Mouse (Mus musculus) CH12F3 (cell line): ENCODE measurements around the gene Sgsm2.

Source experiments
- in situ Hi-C: fragments of 300-500 bp; cut with MboI; formaldehyde crosslinking; loops from 2 replicates; pipeline ENCODE4 v1.14.3; 2020; ENCODE audit warnings: low sequenced_read_pairs

Sgsm2 gene

GRCm38 (mm10) chr11:74896901-74897677, at the start of gene Sgsm2:
Gene Sgsm2, minus strand, starts transcription at chr11:74897060.
- in situ Hi-C loops: no loop called here

DNA sequence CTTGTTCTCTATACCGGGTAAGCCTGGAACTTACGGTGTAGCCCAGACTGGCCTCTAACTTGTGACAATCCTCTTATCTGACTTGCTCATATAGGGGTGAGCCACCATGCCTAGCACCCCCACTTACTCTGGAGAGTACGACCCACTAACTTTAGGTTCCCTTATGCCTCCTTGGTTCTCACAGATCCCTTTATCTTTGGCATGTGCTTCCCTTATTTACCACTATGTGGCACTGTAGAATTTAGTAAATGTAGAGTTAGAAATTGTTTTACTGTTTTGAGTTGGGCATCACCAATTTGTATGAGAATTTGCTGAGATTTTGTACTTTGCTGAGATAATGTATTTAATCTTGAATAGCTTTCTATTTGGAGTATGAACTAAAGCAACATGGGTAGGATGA, 49.5 kb upstream of the Sgsm2 start:
- in situ Hi-C loops: no loop called here

DNA sequence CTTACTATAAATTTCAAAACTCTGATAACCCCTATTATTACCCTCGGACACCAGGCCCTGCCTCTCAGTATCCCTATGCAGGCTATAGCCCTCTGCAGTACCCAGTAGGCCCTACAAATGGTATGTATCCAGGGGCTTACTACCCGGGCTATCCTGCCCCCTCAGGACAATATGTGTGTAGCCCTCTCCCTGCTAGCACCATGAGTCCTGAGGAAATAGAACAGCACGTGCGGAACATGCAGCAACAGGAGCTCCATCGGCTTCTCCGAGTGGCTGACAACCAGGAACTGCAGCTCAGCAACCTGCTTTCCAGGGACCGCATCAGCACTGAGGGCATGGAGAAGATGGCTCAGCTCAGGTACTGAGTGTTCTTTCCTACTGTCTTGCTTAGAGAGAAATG, 33.5 kb upstream of the Sgsm2 start:
- in situ Hi-C loops: no loop called here

DNA sequence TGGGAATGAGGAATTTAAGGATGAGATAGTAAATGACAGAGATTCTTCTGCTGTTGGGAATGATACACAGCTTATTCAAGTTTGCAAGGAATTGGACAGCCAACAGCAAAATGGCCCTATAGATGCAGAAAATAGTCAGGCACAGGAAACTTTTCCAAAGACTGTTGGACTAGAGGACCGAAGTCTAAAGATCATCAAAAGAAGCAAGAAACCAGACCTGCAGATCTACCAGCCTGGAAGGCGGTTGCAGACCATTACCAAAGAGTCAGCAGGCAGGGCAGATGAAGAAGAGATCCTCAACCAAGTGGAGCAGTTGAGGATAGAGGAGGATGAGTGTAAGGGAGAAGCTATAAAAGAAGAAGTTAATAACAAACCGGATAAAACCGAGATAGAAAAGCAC, 32.3 kb upstream of the Sgsm2 start:
- in situ Hi-C loops: no loop called here

GRCm38 (mm10) chr11:74927236-74927725, 30.4 kb upstream of the Sgsm2 start:
- in situ Hi-C loops: no loop called here

DNA sequence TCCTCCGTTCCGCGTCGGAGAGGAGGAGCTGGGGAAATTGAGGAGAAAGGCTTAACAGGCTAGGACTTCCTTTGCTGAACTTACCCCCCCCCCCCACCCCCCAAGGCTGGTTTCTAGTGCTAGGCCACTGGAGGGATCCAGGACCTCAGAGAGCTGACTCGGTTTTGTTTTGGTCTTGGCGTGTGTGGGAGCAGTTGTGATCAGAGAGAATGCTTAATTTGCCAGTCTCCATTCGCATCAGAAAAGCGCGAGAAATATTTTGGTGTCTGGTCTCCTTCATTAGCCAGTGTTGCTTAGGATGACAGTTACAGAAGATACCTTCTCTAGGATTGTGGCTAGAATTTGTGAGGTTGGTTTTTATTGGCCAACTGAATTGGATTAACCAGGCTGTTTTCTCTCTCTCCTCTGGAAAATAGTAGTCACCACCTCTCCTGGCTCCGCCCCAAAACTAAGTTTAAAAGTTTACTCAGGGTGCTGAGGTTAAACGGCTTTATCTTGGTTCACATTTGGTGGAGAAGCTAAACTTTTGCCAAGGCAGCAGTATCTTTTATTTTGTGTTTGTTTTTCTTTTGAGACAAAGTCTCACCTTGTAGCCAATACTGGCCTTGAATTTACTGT, 29.6 kb upstream of the Sgsm2 start:
- in situ Hi-C loops: no loop called here

GRCm38 (mm10) chr11:74925577-74926387, 28.9 kb upstream of the Sgsm2 start, which contains the start of the genes Smg6 and Srr:
Gene Smg6, plus strand, starts transcription at chr11:74925823.
Gene Srr, minus strand, starts transcription at chr11:74925948.
- in situ Hi-C loops: no loop called here

GRCm38 (mm10) chr11:74924149-74924548, 27.3 kb upstream of the Sgsm2 start:
- in situ Hi-C loops: no loop called here

- in situ Hi-C loops: no loop called here
Observed at GRCm38 (mm10) chr11:74919249-74919648, 22.4 kb upstream of the Sgsm2 start.

- in situ Hi-C loops: no loop called here
Observed at GRCm38 (mm10) chr11:74912492-74912891, 15.6 kb upstream of the Sgsm2 start.

DNA sequence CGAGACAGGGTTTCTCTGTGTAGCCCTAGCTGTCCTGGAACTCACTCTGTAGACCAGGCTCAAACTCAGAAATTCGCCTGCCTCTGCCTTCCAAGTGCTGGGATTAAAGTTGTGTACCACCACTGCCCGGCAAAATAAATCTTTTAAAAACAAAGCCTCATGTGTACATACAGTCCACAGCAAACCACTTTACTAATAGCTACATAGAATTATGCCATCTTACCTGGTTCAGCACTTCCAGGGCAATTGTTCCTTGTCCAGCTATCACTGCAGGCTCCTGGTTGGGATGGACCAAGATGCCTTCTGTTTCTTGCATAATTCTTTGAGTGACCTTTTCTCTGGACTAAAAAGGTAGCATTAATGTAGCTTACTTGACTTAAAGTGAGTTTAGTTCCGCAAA, 13.1 kb upstream of the Sgsm2 start:
- in situ Hi-C loops: no loop called here

- in situ Hi-C loops: no loop called here
Observed at GRCm38 (mm10) chr11:74908618-74909399, 11.9 kb upstream of the Sgsm2 start.

GRCm38 (mm10) chr11:74907850-74908249, 11.0 kb upstream of the Sgsm2 start:
- in situ Hi-C loops: no loop called here

- in situ Hi-C loops: no loop called here
Observed at GRCm38 (mm10) chr11:74902416-74902815, 5.6 kb upstream of the Sgsm2 start.

DNA sequence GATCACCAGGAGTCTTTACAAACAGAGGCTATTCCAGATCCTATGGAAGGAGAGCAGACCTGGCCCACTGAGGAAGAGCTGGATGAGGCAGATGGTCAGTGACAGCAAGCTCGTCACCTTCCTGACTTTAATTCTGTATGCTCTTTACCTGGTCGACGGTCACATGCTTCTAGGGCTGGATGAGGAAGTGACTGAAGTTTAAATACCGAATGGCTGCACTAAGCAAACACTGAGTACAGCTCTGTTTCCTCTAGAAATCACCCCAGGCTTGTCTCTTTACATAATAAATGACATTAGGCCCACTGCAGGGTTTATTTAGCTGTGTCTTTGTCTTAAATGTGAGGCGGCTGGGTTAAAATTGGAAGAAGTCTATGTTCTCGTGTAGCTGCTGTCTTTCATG, 4.7 kb upstream of the Sgsm2 start:
- in situ Hi-C loops: no loop called here

- in situ Hi-C loops: no loop called here
Observed at GRCm38 (mm10) chr11:74898517-74898827, 1.6 kb upstream of the Sgsm2 start.

DNA sequence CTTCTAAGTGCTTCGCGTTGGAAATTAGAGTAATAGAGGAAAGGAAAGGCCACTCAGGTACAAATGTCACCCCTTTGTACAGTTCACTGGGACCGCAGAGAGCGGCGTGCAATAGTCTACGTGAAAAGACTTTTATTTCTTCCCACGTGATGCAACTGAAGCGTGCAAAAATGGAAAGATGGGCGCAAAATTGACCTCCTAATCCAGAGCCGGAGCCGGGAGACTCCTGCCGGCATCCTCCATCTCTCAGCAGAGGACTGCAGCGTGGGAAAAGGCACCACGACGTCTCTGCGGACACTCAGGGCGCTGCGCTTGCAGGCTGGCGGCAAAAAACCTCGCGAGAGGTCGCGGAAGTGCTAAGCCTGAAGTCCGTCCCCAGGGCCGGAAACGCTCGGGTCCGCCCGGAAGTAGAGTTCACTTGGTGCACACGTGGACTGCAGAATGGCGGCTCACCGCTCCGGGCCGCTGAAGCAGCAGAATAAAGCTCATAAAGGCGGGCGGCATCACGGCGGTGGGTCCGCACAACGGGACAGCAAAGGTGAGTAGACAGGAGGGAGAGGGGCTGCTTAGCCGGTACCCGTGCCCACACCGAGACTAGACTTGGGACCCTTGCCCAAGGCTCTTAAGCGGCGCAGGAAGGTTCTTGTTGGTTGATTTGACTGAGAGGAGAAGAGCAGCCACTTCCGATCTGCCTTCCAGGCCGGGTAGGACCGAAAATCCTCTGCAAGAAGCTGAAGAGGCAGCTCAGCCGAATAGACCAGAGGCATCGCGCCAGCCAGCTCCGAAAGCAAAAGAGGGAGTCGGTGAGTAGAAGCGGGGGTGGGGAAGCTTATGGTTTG, 1.0 kb upstream of the Sgsm2 start, which contains the start of gene Tsr1:
Gene Tsr1 (plus strand): TSS at position 394 of the 839 bp plus-strand sequence.
- in situ Hi-C loops: no loop called here

- in situ Hi-C loops: no loop called here
Observed at GRCm38 (mm10) chr11:74895980-74896900, 620 bp downstream of the Sgsm2 start.

GRCm38 (mm10) chr11:74894619-74895018, 2.2 kb downstream of the Sgsm2 start:
- in situ Hi-C loops: no loop called here
